Mouse (Mus musculus) heart, embryonic 12.5 days (tissue): ENCODE data around the gene Gm16253. TPM values are rescaled to one million over a fixed set of nuclear protein-coding genes. Genes with fewer than 3 reads are reported as not detected.

ENCODE experiments used
- ATAC-seq: fragments of 200-750 bp; cut with Nextera tagmentation; 2 replicates; pipeline ENCODE4 v1.8.0; 2017; ENCODE audit warnings: moderate TSS enrichment, moderate library complexity; ENCODE audit not compliant: insufficient number of reproducible peaks, low FRiP score
- H3K27ac ChIP-seq: fragments of 300-500 bp; sonication (generic); 2 replicates; pipeline ENCODE4 v1.5.1; 2016; ENCODE audit warnings: mild to moderate bottlenecking, moderate library complexity; ENCODE audit not compliant: poor library complexity, severe bottlenecking
- H3K27me3 ChIP-seq: fragments of 300-500 bp; sonication (generic); replicated peaks from 2 replicates; pipeline ENCODE4 v1.6.1; 2016; ENCODE audit warnings: mild to moderate bottlenecking, moderate library complexity
- H3K36me3 ChIP-seq: fragments of 300-500 bp; sonication (generic); 2 replicates; pipeline ENCODE4 v1.6.1; 2016; ENCODE audit warnings: mild to moderate bottlenecking, moderate library complexity
- H3K4me1 ChIP-seq: fragments of 300-500 bp; sonication (generic); replicated peaks from 2 replicates; pipeline ENCODE4 v1.6.1; 2016; ENCODE audit warnings: mild to moderate bottlenecking
- H3K4me2 ChIP-seq: fragments of 300-500 bp; sonication (generic); 2 replicates; pipeline ENCODE4 v1.6.1; 2016; ENCODE audit warnings: mild to moderate bottlenecking, moderate library complexity
- H3K4me3 ChIP-seq: fragments of 300-500 bp; sonication (generic); 2 replicates; pipeline ENCODE4 v1.5.1; 2016; ENCODE audit warnings: mild to moderate bottlenecking
- H3K9ac ChIP-seq: fragments of 300-500 bp; sonication (generic); 2 replicates; pipeline ENCODE4 v1.6.1; 2016; ENCODE audit warnings: mild to moderate bottlenecking, moderate library complexity
- H3K9me3 ChIP-seq: fragments of 300-500 bp; sonication (generic); replicated peaks from 2 replicates; pipeline ENCODE4 v1.6.1; 2016; ENCODE audit warnings: mild to moderate bottlenecking, moderate library complexity
- WGBS: fragments of 180-500 bp; shearing (Covaris S2); methylation state at CpG from one replicate; pipeline ENCODE4 v1.1.7; 2016; 5-methylcytosine and 5-hydroxymethylcytosine counted together
- polyA plus RNA-seq: library from polyadenylated mRNA; unstranded; fragments of >200 nt; fragmentation: Nextera tagmentation; extraction: Ambion mirVana; gene quantifications from 2 replicates; pipeline ENCODE4 v1.2.1, GENCODE M21; 2016

Gene Gm16253
- polyA plus RNA-seq, 1 experiment from 2014 or later, result 1.6 TPM

DNA sequence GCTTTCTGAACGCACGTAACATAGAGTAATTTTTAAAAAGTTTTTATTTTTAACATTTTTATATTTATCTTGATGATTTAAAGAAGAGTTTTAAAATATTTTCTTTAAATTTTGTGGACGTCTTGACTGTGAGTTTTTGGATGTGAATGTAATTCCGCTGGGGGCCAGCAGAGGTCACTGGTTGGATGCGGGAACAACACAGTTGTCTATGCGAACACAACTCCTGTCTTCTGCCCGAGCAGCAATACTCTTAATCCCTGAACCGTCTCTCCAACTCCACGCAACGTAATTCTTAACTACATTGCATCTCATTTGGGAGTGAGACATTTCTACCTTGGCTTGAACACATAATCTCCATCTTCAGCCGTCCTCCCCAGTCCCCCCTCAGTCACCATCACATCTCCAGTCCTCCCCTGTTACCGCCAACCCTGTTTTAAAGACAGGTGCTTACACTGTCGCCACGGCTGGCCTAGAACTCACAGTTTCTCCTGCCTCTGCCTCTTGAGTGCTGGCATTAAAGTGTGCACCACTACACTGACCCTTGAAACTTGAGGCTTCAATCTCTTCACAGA lies 29.3 kb upstream of the Gm16253 start:
- WGBS, result 9% methylated on average over 14 of the region's 14 CpGs
- Histone ChIP-seq H3K4me1 (peaks cover 38% of the 10 kb centered on the region), H3K4me3 (peak overlapping the region; percentile 13; the same call in 1 of the 2 replicates), H3K9ac (peak overlapping the region; percentile 36; the same call in 1 of the 2 replicates), H3K9me3 (no peaks in the 10 kb centered on the region), H3K36me3 (no peaks in the 10 kb centered on the region), H3K4me2 (peak overlapping the region; percentile 54), H3K27ac (no peak overlapping the region), H3K27me3 (0 out of 2 replicates have a peak, but pooled peaks cover 7% of the 10 kb centered on the region)
- peak; percentile 43 for ATAC-seq

DNA sequence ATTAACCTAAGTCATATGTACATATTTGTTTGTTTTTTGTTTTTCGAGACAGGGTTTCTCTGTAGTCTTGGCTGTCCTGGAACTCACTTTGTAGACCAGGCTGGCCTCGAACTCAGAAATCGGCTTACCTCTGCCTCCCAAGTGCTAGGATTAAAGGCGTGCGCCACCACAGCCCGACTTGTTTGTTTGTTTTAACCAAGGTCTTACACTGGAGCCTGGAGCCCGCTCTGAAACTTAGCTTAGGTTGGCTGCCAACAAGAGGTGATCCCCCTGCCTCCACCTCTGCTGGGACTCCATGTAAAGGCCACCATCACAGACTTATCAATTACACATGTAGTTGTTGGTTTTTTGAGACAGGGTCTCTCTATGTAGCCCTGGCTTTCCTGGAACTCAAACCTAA lies 28.0 kb upstream of the Gm16253 start:
- ATAC-seq, result no peak
- H3K27me3 ChIP-seq, result no peaks in the 10 kb centered on the region
- WGBS, result 79% methylated on average over 7 of the region's 7 CpGs
- H3K4me1 ChIP-seq, result peaks cover 38% of the 10 kb centered on the region
- no peak overlapping the region for H3K4me3 ChIP-seq
- no peak overlapping the region for H3K27ac ChIP-seq
- H3K9me3 ChIP-seq, result no peaks in the 10 kb centered on the region
- H3K9ac ChIP-seq, result no peak overlapping the region
- H3K4me2 ChIP-seq, result no peak overlapping the region; the same call in 1 of the 2 replicates
- H3K36me3 ChIP-seq, result no peaks in the 10 kb centered on the region

DNA sequence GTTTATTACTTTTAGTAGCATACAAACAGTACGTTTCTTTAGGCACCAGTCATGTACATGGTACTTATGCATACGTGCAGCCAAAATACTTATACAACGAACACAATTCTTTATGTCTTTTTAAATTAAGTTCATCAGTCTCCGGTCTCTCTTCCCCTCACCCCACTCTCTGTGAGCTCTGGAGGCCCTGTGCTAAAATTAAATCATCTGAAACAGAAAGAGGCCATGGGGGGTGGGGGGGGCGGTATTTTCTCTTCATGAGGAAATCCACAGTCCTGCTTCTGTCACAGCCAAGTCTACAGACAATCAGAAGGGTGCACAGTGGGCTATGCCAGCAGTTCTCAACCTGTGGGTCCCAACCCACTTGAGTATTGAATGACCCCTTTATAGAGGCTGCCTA lies 27.4 kb upstream of the Gm16253 start:
- no peaks in the 10 kb centered on the region for H3K27me3 ChIP-seq
- ATAC-seq, result no peak
- peaks cover 38% of the 10 kb centered on the region for H3K4me1 ChIP-seq
- H3K9me3 ChIP-seq, result no peaks in the 10 kb centered on the region
- no peaks in the 10 kb centered on the region for H3K36me3 ChIP-seq
- peak overlapping the region; percentile 27; the same call in 1 of the 2 replicates for H3K9ac ChIP-seq
- WGBS, result 67% methylated on average over 5 of the region's 5 CpGs
- peak overlapping the region; percentile 39 for H3K4me2 ChIP-seq
- peak overlapping the region; percentile 65 for H3K27ac ChIP-seq
- H3K4me3 ChIP-seq, result no peak overlapping the region

DNA sequence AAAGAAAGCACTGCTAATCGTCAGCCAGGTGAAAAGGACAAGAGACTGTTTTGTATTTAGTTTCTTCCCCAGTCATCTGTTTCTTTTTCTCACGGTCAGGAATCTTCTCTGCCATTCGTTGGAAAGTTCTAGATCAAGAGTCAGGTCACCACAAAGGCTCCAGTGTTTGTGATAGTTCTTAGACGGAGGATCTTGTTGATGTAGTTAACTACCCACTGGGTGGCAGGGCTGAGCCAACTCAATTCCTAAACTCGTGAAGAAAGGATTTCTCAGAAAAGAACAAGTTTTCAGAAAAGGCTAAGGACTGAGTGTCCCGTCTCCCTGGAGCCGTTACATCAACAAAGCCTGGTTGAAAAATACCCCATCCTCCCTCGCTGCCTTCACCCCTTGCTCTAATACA lies 25.6 kb upstream of the Gm16253 start:
- Histone ChIP-seq H3K9ac (no peak overlapping the region), H3K4me1 (peaks cover 53% of the 10 kb centered on the region), H3K27ac (no peak overlapping the region)

GRCm38 (mm10) chr3:96551890-96552289 lies 24.9 kb upstream of the Gm16253 start:
- no peak overlapping the region for H3K4me3 ChIP-seq
- H3K4me1 ChIP-seq, result peaks cover 56% of the 10 kb centered on the region
- no peaks in the 10 kb centered on the region for H3K36me3 ChIP-seq
- WGBS, result 64% methylated on average over 7 of the region's 7 CpGs
- ATAC-seq, result no peak
- H3K9ac ChIP-seq, result no peak overlapping the region
- H3K27me3 ChIP-seq, result no peaks in the 10 kb centered on the region
- no peak overlapping the region for H3K27ac ChIP-seq
- no peaks in the 10 kb centered on the region for H3K9me3 ChIP-seq
- no peak overlapping the region for H3K4me2 ChIP-seq

More for the DNA sequence above, 25.6 kb upstream of the Gm16253 start:
- H3K4me3 ChIP-seq, result no peak overlapping the region
- H3K27me3 ChIP-seq, result no peaks in the 10 kb centered on the region
- no peak overlapping the region for H3K4me2 ChIP-seq
- H3K36me3 ChIP-seq, result no peaks in the 10 kb centered on the region
- no peak for ATAC-seq
- 14% methylated on average over 8 of the region's 8 CpGs for WGBS
- no peaks in the 10 kb centered on the region for H3K9me3 ChIP-seq

DNA sequence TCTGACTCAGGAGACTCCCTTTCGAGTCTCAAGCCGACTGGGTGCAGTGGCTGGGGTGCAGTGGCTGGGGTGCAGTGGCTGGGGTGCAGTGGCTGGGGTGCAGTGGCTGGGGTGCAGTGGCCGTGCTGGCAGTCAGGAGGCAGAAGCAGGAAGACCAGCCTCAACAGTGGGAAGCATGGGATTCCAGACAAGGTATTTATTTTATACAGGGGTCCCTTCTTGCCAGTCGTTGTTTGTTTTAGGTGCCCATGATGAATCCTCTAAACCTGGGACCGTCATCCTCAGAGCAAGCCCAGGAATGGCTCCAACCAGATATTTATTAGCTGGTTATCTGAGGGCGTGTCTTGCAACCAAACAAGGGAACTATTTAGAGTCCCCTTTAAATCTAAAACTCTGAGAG lies 23.2 kb upstream of the Gm16253 start:
- WGBS, result 70% methylated on average over 6 of the region's 6 CpGs
- no peak overlapping the region for H3K4me3 ChIP-seq
- no peak for ATAC-seq
- H3K27ac ChIP-seq, result no peak overlapping the region
- no peak overlapping the region for H3K9ac ChIP-seq
- peaks cover 46% of the 10 kb centered on the region for H3K4me1 ChIP-seq
- no peaks in the 10 kb centered on the region for H3K36me3 ChIP-seq
- no peaks in the 10 kb centered on the region for H3K9me3 ChIP-seq
- no peaks in the 10 kb centered on the region for H3K27me3 ChIP-seq
- no peak overlapping the region for H3K4me2 ChIP-seq

GRCm38 (mm10) chr3:96554251-96554650 lies 22.5 kb upstream of the Gm16253 start:
- no peak for ATAC-seq
- H3K27me3 ChIP-seq, result no peaks in the 10 kb centered on the region
- H3K4me2 ChIP-seq, result no peak overlapping the region
- H3K9me3 ChIP-seq, result no peaks in the 10 kb centered on the region
- H3K9ac ChIP-seq, result no peak overlapping the region
- no peak overlapping the region for H3K27ac ChIP-seq
- H3K4me1 ChIP-seq, result peaks cover 42% of the 10 kb centered on the region
- H3K36me3 ChIP-seq, result peaks cover 4% of the 10 kb centered on the region
- 79% methylated on average over 6 of the region's 6 CpGs for WGBS
- H3K4me3 ChIP-seq, result no peak overlapping the region

GRCm38 (mm10) chr3:96555041-96555596 lies 21.7 kb upstream of the Gm16253 start:
- Histone ChIP-seq H3K4me3 (no peak overlapping the region), H3K27ac (peak overlapping the region; percentile 97), H3K36me3 (peaks cover 13% of the 10 kb centered on the region), H3K4me1 (peaks cover 41% of the 10 kb centered on the region), H3K27me3 (no peaks in the 10 kb centered on the region), H3K9ac (peak overlapping the region; percentile 37; the same call in 1 of the 2 replicates), H3K9me3 (no peaks in the 10 kb centered on the region), H3K4me2 (no peak overlapping the region)
- WGBS, result 49% methylated on average over 12 of the region's 12 CpGs
- no peak for ATAC-seq

- Histone ChIP-seq H3K4me2 (peak overlapping the region; percentile 92), H3K9me3 (no peaks in the 10 kb centered on the region), H3K27me3 (no peaks in the 10 kb centered on the region), H3K4me1 (peaks cover 43% of the 10 kb centered on the region), H3K27ac (peak overlapping the region; percentile 97), H3K4me3 (peak overlapping the region; percentile 78), H3K36me3 (peaks cover 23% of the 10 kb centered on the region), H3K9ac (peak overlapping the region; percentile 86; the same call in 1 of the 2 replicates)
- 72% methylated on average over 15 of the region's 15 CpGs for WGBS
- ATAC-seq, result no peak
Measured at GRCm38 (mm10) chr3:96555999-96556614, 20.7 kb upstream of the Gm16253 start.

- H3K4me3 ChIP-seq, result peak overlapping the region; percentile 78
- no peak for ATAC-seq
- H3K9ac ChIP-seq, result peak overlapping the region; percentile 86
- H3K27ac ChIP-seq, result peak overlapping the region; percentile 97
- WGBS, result 2% methylated on average over 22 of the region's 22 CpGs
- H3K4me2 ChIP-seq, result peak overlapping the region; percentile 92
- no peaks in the 10 kb centered on the region for H3K27me3 ChIP-seq
- peaks cover 30% of the 10 kb centered on the region for H3K36me3 ChIP-seq
- peaks cover 43% of the 10 kb centered on the region for H3K4me1 ChIP-seq
- no peaks in the 10 kb centered on the region for H3K9me3 ChIP-seq
Measured at GRCm38 (mm10) chr3:96556651-96557635, 19.8 kb upstream of the Gm16253 start.
